Mouse (Mus musculus) brain, adult 2 months (tissue): ENCODE data around the gene Sepsecs.

Experiments
- DNase-seq: peaks from one replicate; pipeline ENCODE4 v3.0.0; 2011; ENCODE audit warnings: low read depth, low spot score

The Sepsecs gene

GRCm38 (mm10) chr5:52643947-52644840 is 25.3 kb downstream of the Sepsecs start:
- DNase-seq, result no peak

- DNase-seq, result no peak
These were observed 27.8 kb downstream of the Sepsecs start for GRCm38 (mm10) chr5:52641736-52642135.

- no peak for DNase-seq
These were observed 30.6 kb downstream of the Sepsecs start for GRCm38 (mm10) chr5:52638916-52639315.

- DNase-seq, result no peak
These were observed 31.5 kb downstream of the Sepsecs start for GRCm38 (mm10) chr5:52638006-52638405.

- no peak for DNase-seq
These were observed 32.6 kb downstream of the Sepsecs start for GRCm38 (mm10) chr5:52636923-52637322.

GRCm38 (mm10) chr5:52636025-52636755 is 33.3 kb downstream of the Sepsecs start:
- no peak for DNase-seq

- DNase-seq, result peak; percentile 54
These were observed 35.5 kb downstream of the Sepsecs start for GRCm38 (mm10) chr5:52634017-52634416.

GRCm38 (mm10) chr5:52630541-52630940 is 39.0 kb downstream of the Sepsecs start:
- DNase-seq, result no peak

- DNase-seq, result no peak
These were observed 40.3 kb downstream of the Sepsecs start for GRCm38 (mm10) chr5:52629214-52629613.

- DNase-seq, result no peak
These were observed 40.7 kb downstream of the Sepsecs start for GRCm38 (mm10) chr5:52628783-52629182.

- no peak for DNase-seq
These were observed 41.8 kb downstream of the Sepsecs start for GRCm38 (mm10) chr5:52627713-52628112.

- no peak for DNase-seq
These were observed 43.4 kb downstream of the Sepsecs start for GRCm38 (mm10) chr5:52626092-52626491.

- DNase-seq, result no peak
These were observed 44.6 kb downstream of the Sepsecs start for GRCm38 (mm10) chr5:52624956-52625355.

GRCm38 (mm10) chr5:52623099-52623498 is 46.4 kb downstream of the Sepsecs start:
- no peak for DNase-seq

GRCm38 (mm10) chr5:52618348-52619270 is 50.9 kb downstream of the Sepsecs start:
- DNase-seq, result peak; percentile 93

GRCm38 (mm10) chr5:52617711-52618347 is 51.7 kb downstream of the Sepsecs start:
- peak; percentile 55 for DNase-seq

GRCm38 (mm10) chr5:52616549-52616948 is 53.0 kb downstream of the Sepsecs start:
- peak; percentile 88 for DNase-seq

GRCm38 (mm10) chr5:52615421-52615820 is 54.1 kb downstream of the Sepsecs start:
- peak; percentile 44 for DNase-seq

GRCm38 (mm10) chr5:52614686-52615085 is 54.8 kb downstream of the Sepsecs start:
- no peak for DNase-seq

GRCm38 (mm10) chr5:52612776-52613175 is 56.7 kb downstream of the Sepsecs start:
- no peak for DNase-seq

- no peak for DNase-seq
These were observed 58.1 kb downstream of the Sepsecs start for GRCm38 (mm10) chr5:52611315-52611895.
